Mouse (Mus musculus) ES-E14 (cell line): ENCODE results near the gene Trex2. TPM values are rescaled to one million over a fixed set of nuclear protein-coding genes. Genes with fewer than 3 reads are reported as not detected.

Experiments
- DNase-seq: peaks from one replicate; pipeline ENCODE4 v3.0.0-alpha.2; 2013; ENCODE audit warnings: low read depth, low spot score
- H3K27ac ChIP-seq: 2 replicates; pipeline ENCODE4 v1.5.1; 2012; ENCODE audit warnings: low read depth, mild to moderate bottlenecking, low read length, moderate library complexity, mixed read lengths; ENCODE audit not compliant: poor library complexity, insufficient read depth, severe bottlenecking
- H3K36me3 ChIP-seq: 2 replicates; pipeline ENCODE4 v1.6.1; 2012; ENCODE audit warnings: mild to moderate bottlenecking, low read length, moderate library complexity, mixed read lengths; ENCODE audit not compliant: control insufficient read depth, poor library complexity, insufficient read depth, severe bottlenecking
- H3K4me1 ChIP-seq, 2 experiments: fragments of 150-350 bp in 1 of 2; sonication (generic) in 1 of 2; 2 replicates each; pipeline ENCODE4 v1.6.1; 2012; ENCODE audit warnings: low read length in 2 of 2, mild to moderate bottlenecking in 1 of 2, mixed read lengths in 1 of 2; ENCODE audit not compliant: control insufficient read depth in 2 of 2, insufficient read depth in 2 of 2, poor library complexity in 1 of 2
- H3K4me3 ChIP-seq, 2 experiments: fragments of 150-350 bp in 1 of 2; sonication (generic) in 1 of 2; 2 replicates each; pipeline ENCODE4 v1.5.1; 2012; ENCODE audit warnings: low read length in 2 of 2, low read depth in 1 of 2, mild to moderate bottlenecking in 1 of 2, mixed read lengths in 1 of 2; ENCODE audit not compliant: insufficient read depth in 1 of 2, poor library complexity in 1 of 2, severe bottlenecking in 1 of 2
- H3K9ac ChIP-seq: 2 replicates; pipeline ENCODE4 v1.6.1; 2012; ENCODE audit warnings: low read depth, mild to moderate bottlenecking, low read length, mixed read lengths; ENCODE audit not compliant: poor library complexity, insufficient read depth, severe bottlenecking
- H3K9me3 ChIP-seq: fragments of 150-350 bp; sonication (generic); 2 replicates; pipeline ENCODE4 v1.6.1; 2012; ENCODE audit warnings: low read depth, mild to moderate bottlenecking, low read length; ENCODE audit not compliant: control insufficient read depth, insufficient read depth
- CHD2 ChIP-seq: IDR thresholded peaks from 2 replicates; pipeline ENCODE4 v1.6.1; 2014; ENCODE audit warnings: mild to moderate bottlenecking, low read depth, low read length, inconsistent platforms
- HCFC1 ChIP-seq: IDR thresholded peaks from 2 replicates; pipeline ENCODE4 v1.6.1; 2012; ENCODE audit warnings: low read length, inconsistent platforms, borderline replicate concordance; ENCODE audit not compliant: insufficient read depth
- MAFK ChIP-seq: IDR thresholded peaks from 2 replicates; pipeline ENCODE4 v1.6.1; 2014; ENCODE audit warnings: mild to moderate bottlenecking, low read depth, low read length, inconsistent platforms; ENCODE audit not compliant: insufficient read depth
- ZC3H11A ChIP-seq: IDR thresholded peaks from 2 replicates; pipeline ENCODE4 v1.6.1; 2012; ENCODE audit warnings: low read depth, mild to moderate bottlenecking, inconsistent platforms, low read length, borderline replicate concordance
- ZNF384 ChIP-seq: IDR thresholded peaks from 2 replicates; pipeline ENCODE4 v1.6.1; 2012; ENCODE audit warnings: low read depth, low read length, inconsistent platforms
- in situ Hi-C, 2 experiments: fragments of 600-800 bp; cut with MboI; formaldehyde crosslinking; loops; one replicate each; pipeline ENCODE4 v1.15.1; 2025; ENCODE audit warnings: low sequenced_read_pairs in 2 of 2, inconsistent platforms in 1 of 2; ENCODE audit not compliant: unreplicated experiment in 2 of 2
- total RNA-seq: library from RNA; depleted of rRNA; stranded (reverse); fragments of 300-350 nt; gene quantifications from 2 replicates; pipeline ENCODE4 v1.2.3, GENCODE M21; 2012

Trex2 gene
- total RNA-seq, 1 experiment, result 0.27 TPM

DNA sequence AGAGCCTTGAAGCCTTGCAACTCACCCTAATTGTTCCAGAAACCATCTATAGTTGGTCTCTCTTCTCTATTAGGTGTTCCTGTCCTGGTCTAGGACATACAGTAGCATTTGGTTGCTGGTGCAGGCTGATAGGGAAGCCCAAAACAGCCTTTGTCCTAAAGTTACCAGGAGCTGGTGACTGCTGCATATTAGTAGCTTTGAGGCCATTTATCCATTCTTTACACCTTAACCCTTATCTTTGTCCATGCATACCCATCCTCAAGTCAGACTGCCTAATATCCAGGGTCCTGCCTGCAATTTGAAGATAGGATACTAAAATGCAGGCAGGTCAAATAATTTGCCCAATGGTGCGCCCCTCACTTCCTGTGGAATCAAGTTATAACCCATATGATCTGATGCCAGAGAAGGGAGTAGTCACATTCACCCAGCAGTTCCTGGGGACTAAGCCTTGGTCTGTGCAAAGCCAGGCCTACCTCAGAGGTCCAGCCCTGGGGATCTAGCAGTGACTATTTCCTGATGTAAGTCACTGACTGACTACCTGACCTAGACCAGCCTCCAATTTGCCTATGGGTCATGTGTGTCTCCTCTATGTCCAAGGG lies 40.6 kb upstream of the Trex2 start:
- H3K4me3 ChIP-seq, result no peak overlapping the region
- DNase-seq, result no peak
- no peak overlapping the region for H3K27ac ChIP-seq
- no peaks in the 10 kb centered on the region for H3K36me3 ChIP-seq
- H3K9ac ChIP-seq, result no peak overlapping the region
- no peak for TF ChIP-seq MAFK
- no peak for TF ChIP-seq ZNF384
- no peak for TF ChIP-seq ZC3H11A
- TF ChIP-seq HCFC1, result no peak
- TF ChIP-seq CHD2, result no peak
- H3K4me1 ChIP-seq, result no peaks in the 10 kb centered on the region
- H3K9me3 ChIP-seq, result no peaks in the 10 kb centered on the region
- in situ Hi-C loops, result no loop called here

DNA sequence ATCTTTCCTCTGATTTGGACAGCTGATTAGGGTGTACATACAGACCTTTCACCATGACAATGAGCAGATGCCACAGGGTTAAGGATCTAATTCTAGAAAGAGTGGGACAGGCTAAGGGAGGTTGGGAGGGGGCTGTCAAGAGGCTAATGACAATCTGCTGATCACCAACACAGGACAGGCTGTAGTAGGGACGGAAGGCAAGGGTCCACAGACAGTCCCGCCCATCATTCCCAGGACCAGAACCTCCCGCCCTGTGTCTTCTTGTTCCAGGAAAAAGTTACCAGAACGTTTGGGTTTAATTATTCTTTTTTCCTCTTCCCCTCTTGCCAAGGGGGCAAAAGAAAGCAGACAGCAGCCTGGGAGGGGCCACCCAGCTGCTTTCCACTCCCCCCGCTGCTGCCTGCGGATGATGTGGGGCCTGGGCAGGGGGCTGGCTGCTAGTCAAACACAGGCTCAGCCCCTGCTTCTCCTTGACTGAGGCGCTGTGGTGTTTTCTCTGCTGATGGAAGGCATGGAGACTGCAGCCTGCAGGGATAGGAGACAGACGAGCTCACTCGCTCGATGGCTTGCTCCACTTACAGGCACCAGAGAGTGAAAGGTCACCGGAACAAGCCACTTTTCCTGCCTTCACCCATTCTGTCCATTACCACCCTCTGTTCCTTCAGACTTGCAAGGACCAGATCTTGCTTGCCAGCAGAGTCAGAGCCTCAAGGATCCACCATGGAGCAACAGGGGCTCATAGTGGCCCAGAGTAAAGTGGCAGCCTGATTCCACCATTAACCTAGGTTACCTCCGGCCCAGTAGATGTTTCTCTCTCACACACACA lies 39.4 kb upstream of the Trex2 start:
- Histone ChIP-seq H3K9me3 (no peaks in the 10 kb centered on the region), H3K4me3 (no peak overlapping the region), H3K9ac (no peak overlapping the region), H3K4me1 (no peaks in the 10 kb centered on the region), H3K27ac (no peak overlapping the region), H3K36me3 (no peaks in the 10 kb centered on the region)
- no peak for TF ChIP-seq CHD2
- TF ChIP-seq HCFC1, result no peak
- no peak for TF ChIP-seq MAFK
- TF ChIP-seq ZNF384, result no peak
- no peak for TF ChIP-seq ZC3H11A
- in situ Hi-C loops, result no loop called here
- DNase-seq, result no peak

DNA sequence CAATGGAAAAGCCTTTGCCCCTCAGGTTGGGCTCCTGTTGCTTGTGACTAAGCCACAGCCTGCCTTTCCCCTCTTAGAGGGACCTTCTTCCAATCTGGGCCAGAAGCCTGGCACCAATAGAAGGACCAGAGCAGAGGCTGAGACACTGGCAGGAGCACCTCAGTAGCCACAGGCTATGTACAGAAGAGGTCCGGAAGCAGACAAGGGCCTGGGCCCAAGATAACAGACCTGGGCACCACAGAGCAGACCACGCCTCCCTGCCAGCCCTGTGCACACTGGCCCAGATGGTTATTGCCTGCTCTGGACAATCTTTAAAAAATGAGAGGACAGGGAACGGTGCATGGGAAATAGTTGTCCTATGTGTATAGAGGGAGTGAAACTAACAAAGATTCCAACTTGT lies 36.6 kb upstream of the Trex2 start:
- TF ChIP-seq CHD2 (no peak), MAFK (no peak), ZC3H11A (no peak), HCFC1 (no peak), ZNF384 (no peak)
- H3K27ac ChIP-seq, result no peak overlapping the region
- H3K36me3 ChIP-seq, result no peaks in the 10 kb centered on the region
- in situ Hi-C loops, result no loop called here
- H3K9me3 ChIP-seq, result no peaks in the 10 kb centered on the region
- no peak overlapping the region for H3K9ac ChIP-seq
- DNase-seq, result no peak
- no peaks in the 10 kb centered on the region for H3K4me1 ChIP-seq
- H3K4me3 ChIP-seq, result no peak overlapping the region

DNA sequence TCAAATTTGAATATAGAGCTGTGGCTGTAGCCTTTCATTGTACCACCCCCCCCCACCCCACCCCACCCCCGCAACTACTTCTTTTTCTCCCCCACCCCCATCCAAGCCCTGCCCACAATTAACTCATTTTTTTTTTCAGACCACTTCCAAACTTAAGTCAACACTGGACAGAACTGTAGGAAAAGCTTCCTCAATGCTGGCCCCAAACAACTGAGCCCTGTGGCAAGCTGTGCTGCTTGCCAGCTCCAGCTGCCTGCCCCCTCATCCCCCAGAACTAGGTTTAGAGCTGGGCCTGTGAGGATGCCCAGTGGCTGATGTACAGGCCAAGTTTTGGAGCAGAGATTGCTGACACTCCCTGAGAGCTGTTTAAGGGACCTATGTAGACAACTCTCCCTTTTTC lies 33.6 kb upstream of the Trex2 start:
- Histone ChIP-seq H3K4me3 (no peak overlapping the region), H3K4me1 (no peaks in the 10 kb centered on the region), H3K36me3 (no peaks in the 10 kb centered on the region), H3K9ac (no peak overlapping the region), H3K9me3 (no peaks in the 10 kb centered on the region), H3K27ac (no peak overlapping the region)
- in situ Hi-C loops, result no loop called here
- TF ChIP-seq CHD2 (no peak), ZC3H11A (no peak), ZNF384 (no peak), MAFK (no peak), HCFC1 (no peak)
- DNase-seq, result no peak
